Mouse (Mus musculus): ENCODE results near the gene Ets2.

DNA sequence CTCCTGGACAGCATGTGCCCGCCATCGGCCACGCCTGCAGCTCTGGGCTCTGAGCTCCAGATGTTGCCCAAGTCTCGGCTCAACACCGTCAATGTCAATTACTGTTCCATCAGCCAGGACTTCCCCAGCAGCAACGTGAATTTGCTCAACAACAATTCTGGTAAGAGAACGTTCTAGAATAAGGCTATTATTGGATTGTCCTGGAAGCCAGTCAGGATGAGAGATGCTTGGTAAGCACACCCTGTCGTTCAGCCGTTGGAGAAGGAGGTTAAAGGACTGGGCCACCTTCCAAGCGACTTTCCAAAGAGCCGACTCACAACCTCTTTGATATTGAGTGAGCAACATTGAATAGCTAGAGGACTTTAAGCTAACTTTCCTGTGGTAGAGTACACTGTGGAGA is 13.2 kb downstream of the Ets2 start:
- TF ChIP-seq HCFC1 (IDR thresholded peaks at IDR 0.05; ENCODE audit: borderline replicate concordance, insufficient read depth, low read length) (no peak), ZNF384 (IDR thresholded peaks at IDR 0.05; ENCODE audit: low read depth, low read length) (no peak)

Data from ES-E14 (cell line).